In the genomic region with DNA sequence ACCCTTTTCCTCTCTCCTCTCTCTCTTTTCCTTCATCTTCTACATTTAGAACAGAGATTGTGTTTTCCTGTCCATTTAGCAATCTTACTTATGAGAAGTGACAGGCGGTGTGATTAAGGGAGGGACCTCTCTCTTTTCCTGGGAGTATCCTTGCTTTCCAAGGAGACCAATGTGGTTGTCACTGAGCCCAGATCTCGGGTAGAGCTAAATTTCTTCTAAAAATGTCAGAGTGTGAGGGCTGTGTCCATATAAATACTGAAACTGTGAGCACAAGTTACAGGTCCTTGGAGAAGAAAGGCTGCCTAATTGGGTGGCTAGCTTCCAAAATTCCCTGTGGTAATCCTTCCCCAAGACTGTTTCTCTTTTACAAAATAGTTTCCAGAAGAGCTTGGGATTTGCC, we compare ENCODE assay signal across 16 mouse cellular contexts.
DNase-seq lines count a peak whose midpoint lies in the region; ATAC-seq and TF ChIP-seq lines count a peak whose summit lies in the region.
"Had no signal": no experiment of that assay in that cellular context is flagged by ENCODE, and none has a peak within 500 bp of the region (broad histone marks: within the 10 kb centered on the region; RNA-seq: fewer than 3 reads in every experiment).

No protein-coding gene starts in this region.

- no peak overlapping the region for H3K4me2 ChIP-seq in forebrain, embryonic 14.5 days (ENCODE audit: low read length)
- H3K4me2 ChIP-seq in forebrain, embryonic 11.5 days (ENCODE audit: low read depth, low read length, severe bottlenecking), result no peak overlapping the region
- no peak overlapping the region for H3K4me2 ChIP-seq in limb, embryonic 14.5 days (replicated peaks; ENCODE audit: low read depth, low read length, severe bottlenecking)
- H3K4me2 ChIP-seq: forebrain, embryonic 12.5 days; heart, embryonic 12.5 days; liver, embryonic 15.5 days; midbrain, embryonic 13.5 days had no signal

- no peaks in the 10 kb centered on the region for H3K4me1 ChIP-seq in forebrain, embryonic 14.5 days (ENCODE audit: control insufficient read depth, insufficient read depth, low read length)
- no peaks in the 10 kb centered on the region for H3K4me1 ChIP-seq in forebrain, embryonic 11.5 days (replicated peaks; ENCODE audit: control insufficient read depth, insufficient read depth, low read length)
- H3K4me1 ChIP-seq in limb, embryonic 14.5 days (ENCODE audit: control insufficient read depth, insufficient read depth, low read length), result no peaks in the 10 kb centered on the region
- H3K4me1 ChIP-seq in limb, embryonic 10.5 days, result no peaks in the 10 kb centered on the region
- H3K4me1 ChIP-seq: forebrain, embryonic 12.5 days; heart, embryonic 12.5 days; liver, embryonic 15.5 days; midbrain, embryonic 13.5 days had no signal

- H3K27ac ChIP-seq in forebrain, embryonic 14.5 days (ENCODE audit: low read depth, low read length), result no peak overlapping the region
- H3K27ac ChIP-seq in forebrain, embryonic 11.5 days (ENCODE audit: low read depth, low read length), result no peak overlapping the region
- H3K27ac ChIP-seq in limb, embryonic 14.5 days (replicated peaks; ENCODE audit: low read depth, low read length), result no peak overlapping the region
- H3K27ac ChIP-seq in limb, embryonic 10.5 days, result no peak overlapping the region
- H3K27ac ChIP-seq: forebrain, embryonic 12.5 days; liver, embryonic 15.5 days; midbrain, embryonic 13.5 days had no signal

- no peaks in the 10 kb centered on the region for H3K9me3 ChIP-seq in forebrain, embryonic 14.5 days (replicated peaks; ENCODE audit: control insufficient read depth, low read length)
- H3K9me3 ChIP-seq in forebrain, embryonic 11.5 days (ENCODE audit: control insufficient read depth, low read length), result no peaks in the 10 kb centered on the region
- H3K9me3 ChIP-seq in limb, embryonic 14.5 days (ENCODE audit: control insufficient read depth, low read length), result no peaks in the 10 kb centered on the region
- H3K9me3 ChIP-seq in limb, embryonic 10.5 days (replicated peaks), result no peaks in the 10 kb centered on the region
- H3K9me3 ChIP-seq: forebrain, embryonic 12.5 days; heart, embryonic 12.5 days; liver, embryonic 15.5 days; midbrain, embryonic 13.5 days had no signal

- H3K36me3 ChIP-seq in forebrain, embryonic 14.5 days (ENCODE audit: control insufficient read depth, insufficient read depth, low read length), result no peaks in the 10 kb centered on the region
- H3K36me3 ChIP-seq in forebrain, embryonic 11.5 days (ENCODE audit: control insufficient read depth, insufficient read depth, low read length), result no peaks in the 10 kb centered on the region
- H3K36me3 ChIP-seq in limb, embryonic 14.5 days (ENCODE audit: control insufficient read depth, insufficient read depth, low read length), result no peaks in the 10 kb centered on the region
- H3K36me3 ChIP-seq in limb, embryonic 10.5 days, result no peaks in the 10 kb centered on the region
- H3K36me3 ChIP-seq: forebrain, embryonic 12.5 days; heart, embryonic 12.5 days; liver, embryonic 15.5 days; midbrain, embryonic 13.5 days had no signal

- H3K27me3 ChIP-seq in forebrain, embryonic 14.5 days (replicated peaks; ENCODE audit: control insufficient read depth, insufficient read depth, low read length), result no peaks in the 10 kb centered on the region
- H3K27me3 ChIP-seq in forebrain, embryonic 11.5 days (ENCODE audit: control insufficient read depth, insufficient read depth, low read length), result no peaks in the 10 kb centered on the region
- H3K27me3 ChIP-seq in limb, embryonic 14.5 days (ENCODE audit: control insufficient read depth, insufficient read depth, low read length), result no peaks in the 10 kb centered on the region
- no peaks in the 10 kb centered on the region for H3K27me3 ChIP-seq in limb, embryonic 10.5 days (ENCODE audit: low read depth, poor library complexity, severe bottlenecking)
- H3K27me3 ChIP-seq: forebrain, embryonic 12.5 days; heart, embryonic 12.5 days; liver, embryonic 15.5 days; midbrain, embryonic 13.5 days had no signal

- 68% methylated on average over 2 of the region's 2 CpGs for WGBS in forebrain, embryonic 14.5 days
- WGBS in forebrain, embryonic 11.5 days, result 77% methylated on average over 2 of the region's 2 CpGs
- WGBS in limb, embryonic 14.5 days, result 53% methylated on average over 2 of the region's 2 CpGs
- WGBS in limb, embryonic 10.5 days, result 76% methylated on average over 2 of the region's 2 CpGs

- TF ChIP-seq POLR2A in limb, embryonic 14.5 days (IDR thresholded peaks at IDR 0.05; ENCODE audit: borderline replicate concordance, extremely low read depth, insufficient read depth, insufficient read length), result no peak

- DNase-seq in forebrain, embryonic 14.5 days (ENCODE audit: low spot score), result peak; percentile 22
- DNase-seq in forebrain, embryonic 11.5 days (ENCODE audit: low spot score), result no peak
- DNase-seq in limb, embryonic 14.5 days (ENCODE audit: low spot score), result peak; percentile 44
- no peak for DNase-seq in limb, embryonic 10.5 days (ENCODE audit: low spot score)
- peak; percentile 40 for DNase-seq in adipocyte (ENCODE audit: low spot score)
- DNase-seq in fibroblast of lung, adult 2 months (ENCODE audit: low read depth), result peak; percentile 15
- DNase-seq in kidney, adult 11 months, result no peak
- DNase-seq: cerebellum, adult 8-10 months; gastrocnemius, postnatal 25 days; right cerebral cortex, postnatal 14 days; thymus, adult 18-20 months had no signal

- no peak overlapping the region for H3K9ac ChIP-seq in forebrain, embryonic 14.5 days (ENCODE audit: low read length)
- H3K9ac ChIP-seq in forebrain, embryonic 11.5 days (ENCODE audit: low read length), result no peak overlapping the region
- H3K9ac ChIP-seq in limb, embryonic 14.5 days (ENCODE audit: low read depth, low read length, severe bottlenecking), result no peak overlapping the region
- H3K9ac ChIP-seq: forebrain, embryonic 12.5 days; heart, embryonic 12.5 days; liver, embryonic 15.5 days; midbrain, embryonic 13.5 days had no signal

- ATAC-seq in forebrain, embryonic 14.5 days, result no peak
- ATAC-seq in forebrain, embryonic 11.5 days (replicated peaks; ENCODE audit: low FRiP score), result no peak
- ATAC-seq in limb, embryonic 14.5 days (ENCODE audit: low FRiP score, low read depth), result no peak; the same call in 1 of the 2 replicates
- ATAC-seq: CD4-positive, CD25-positive, alpha-beta regulatory T cell, adult 4 months; midbrain, embryonic 13.5 days had no signal

- no peak overlapping the region for H3K4me3 ChIP-seq in forebrain, embryonic 14.5 days (ENCODE audit: low read depth, low read length)
- no peak overlapping the region for H3K4me3 ChIP-seq in forebrain, embryonic 11.5 days (ENCODE audit: low read depth, low read length)
- H3K4me3 ChIP-seq in limb, embryonic 14.5 days (replicated peaks; ENCODE audit: low read length), result no peak overlapping the region
- H3K4me3 ChIP-seq in limb, embryonic 10.5 days, result no peak overlapping the region
- H3K4me3 ChIP-seq: forebrain, embryonic 12.5 days; heart, embryonic 12.5 days; liver, embryonic 15.5 days; midbrain, embryonic 13.5 days had no signal

Comparison
In these comparisons a context has a peak if more than half of its experiments do, and no peak if none do; other contexts are left out.
1. DNase-seq: peak in forebrain, embryonic 14.5 days (single experiment), limb, embryonic 14.5 days (single experiment), adipocyte (single experiment) and fibroblast of lung, adult 2 months (single experiment); none in forebrain, embryonic 11.5 days (single experiment), limb, embryonic 10.5 days (single experiment) and kidney, adult 11 months (single experiment).